Mouse (Mus musculus): ENCODE results near the gene Hnrnpk. TPM values are rescaled to one million over a fixed set of nuclear protein-coding genes. Genes with fewer than 3 reads are reported as not detected.
"Not testable (repeated sequence)": the region's sequence is repeated elsewhere in the genome, so short reads cannot be mapped to it uniquely, and the experiment has no call there.

Gene Hnrnpk
- 1,049 and 1,178 TPM in 2 replicates for polyA plus RNA-seq (2015; fragmentation: Nextera tagmentation; extraction: Ambion mirVana)

DNA sequence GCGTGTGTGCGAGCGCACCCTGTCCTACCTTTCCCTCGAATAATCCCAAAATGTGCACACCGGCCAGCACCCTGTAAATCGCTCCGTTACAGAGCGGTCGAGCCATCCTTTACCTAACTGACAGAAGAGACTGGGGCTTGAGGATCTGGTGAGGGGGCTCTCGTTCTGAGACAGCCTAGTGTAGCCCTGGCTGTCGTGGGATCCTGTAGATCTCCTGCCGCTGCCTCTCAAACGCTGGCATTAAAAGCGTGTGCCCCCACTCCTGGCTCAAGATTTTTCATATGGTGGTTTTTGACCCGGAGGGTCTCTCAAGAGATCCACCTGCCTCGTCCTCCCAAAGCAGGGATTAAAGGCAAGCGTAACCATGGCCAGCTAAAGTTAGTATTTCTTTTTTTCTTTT, at the start of gene Hnrnpk:
Hnrnpk (minus strand) TSS at position 101 of the 400 bp plus-strand sequence.
- H3K9ac ChIP-seq (ENCODE audit: low read depth, low read length) = peak within 1 kb of the TSS; percentile 100
- not testable (repeated sequence) for H3K36me3 ChIP-seq (ENCODE audit: insufficient read depth, low read length); DNase-seq (ENCODE audit: low spot score); H3K4me1 ChIP-seq (replicated peaks; ENCODE audit: insufficient read depth, low read length); ATAC-seq (replicated peaks; ENCODE audit: low FRiP score, low read depth); H3K9me3 ChIP-seq (replicated peaks; ENCODE audit: low read length); H3K27me3 ChIP-seq (ENCODE audit: insufficient read depth, low read length)
- peak within 1 kb of the TSS; percentile 84 for H3K4me3 ChIP-seq (replicated peaks; ENCODE audit: low read depth, low read length)
- WGBS = 6% methylated on average over 17 of the region's 17 CpGs
- H3K27ac ChIP-seq = peak within 1 kb of the TSS; percentile 93
- peak within 1 kb of the TSS; percentile 63 for H3K4me2 ChIP-seq (ENCODE audit: low read length)

DNA sequence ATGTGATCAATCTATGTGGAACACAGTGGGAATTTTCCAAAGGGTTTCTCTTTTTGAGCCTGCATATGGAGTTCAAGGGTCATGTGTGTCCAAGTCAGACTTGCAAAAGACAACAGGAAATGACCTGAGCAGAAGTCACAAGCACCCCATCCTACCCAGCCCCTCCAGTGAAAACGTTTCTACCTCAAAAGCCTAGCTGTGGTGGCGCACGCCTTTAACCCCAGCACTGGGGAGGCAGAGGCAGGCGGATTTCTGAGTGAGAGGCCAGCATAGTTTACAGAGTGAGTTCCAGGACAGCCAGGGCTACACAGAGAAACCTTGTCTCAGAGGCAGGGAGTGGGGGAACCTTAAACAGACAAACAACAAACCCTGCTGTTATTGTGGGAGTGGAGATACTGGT, 49.1 kb upstream of the Hnrnpk start:
- 69% methylated on average over 4 of the region's 4 CpGs for WGBS
- H3K27ac ChIP-seq = no peak overlapping the region
- no peak overlapping the region for H3K4me3 ChIP-seq (replicated peaks; ENCODE audit: low read depth, low read length)
- no peak overlapping the region for H3K4me2 ChIP-seq (ENCODE audit: low read length)
- ATAC-seq (replicated peaks; ENCODE audit: low FRiP score, low read depth) = no peak
- H3K27me3 ChIP-seq (ENCODE audit: insufficient read depth, low read length) = no peaks in the 10 kb centered on the region
- H3K9ac ChIP-seq (ENCODE audit: low read depth, low read length) = no peak overlapping the region
- no peak for DNase-seq (ENCODE audit: low spot score)
- no peak for TF ChIP-seq CTCF (IDR thresholded peaks at IDR 0.05; ENCODE audit: low read depth)
- H3K36me3 ChIP-seq (ENCODE audit: insufficient read depth, low read length) = no peaks in the 10 kb centered on the region
- H3K4me1 ChIP-seq (replicated peaks; ENCODE audit: insufficient read depth, low read length) = no peaks in the 10 kb centered on the region
- H3K9me3 ChIP-seq (replicated peaks; ENCODE audit: low read length) = no peaks in the 10 kb centered on the region

DNA sequence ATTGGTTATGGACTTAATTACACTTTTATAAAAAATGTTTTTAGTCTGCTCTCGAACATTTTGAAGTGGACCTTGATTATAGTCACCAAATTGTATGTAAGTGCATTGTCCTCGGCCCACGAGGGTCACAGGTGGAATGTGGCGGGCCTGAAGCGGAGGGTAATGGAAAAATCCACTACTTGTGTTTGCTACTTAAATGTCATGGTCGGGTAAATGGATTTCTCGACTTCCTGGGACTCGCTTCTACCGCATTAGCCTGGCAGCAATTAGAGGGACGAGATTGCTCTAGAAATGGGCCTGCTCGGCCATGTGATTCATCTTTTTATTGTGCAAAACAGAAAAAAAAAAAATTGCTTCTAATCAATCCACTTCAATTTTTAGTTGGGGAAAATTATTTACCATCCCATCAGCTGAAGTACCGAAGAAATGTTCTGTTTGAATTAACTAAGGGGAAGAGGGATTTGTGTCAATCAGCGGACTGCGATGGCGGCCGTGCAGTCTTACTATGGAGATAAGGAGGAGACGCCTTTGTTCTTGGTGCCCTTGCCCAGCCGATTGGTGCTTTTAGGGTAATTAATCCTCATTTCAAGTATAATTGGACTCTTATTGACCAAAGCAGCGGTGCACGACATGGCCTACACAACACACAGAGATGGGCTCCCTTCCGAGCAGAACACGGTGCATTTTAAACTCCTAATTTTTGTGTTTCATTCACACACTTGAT, 47.5 kb upstream of the Hnrnpk start:
- ATAC-seq (replicated peaks; ENCODE audit: low FRiP score, low read depth) (no peak), DNase-seq (ENCODE audit: low spot score) (no peak)
- H3K9ac ChIP-seq (ENCODE audit: low read depth, low read length) = no peak overlapping the region
- H3K4me3 ChIP-seq (replicated peaks; ENCODE audit: low read depth, low read length) = no peak overlapping the region
- no peak overlapping the region for H3K4me2 ChIP-seq (ENCODE audit: low read length)
- TF ChIP-seq CTCF (IDR thresholded peaks at IDR 0.05; ENCODE audit: low read depth) = no peak
- whole genome bisulfite sequencing = 69% methylated on average over 22 of the region's 22 CpGs
- H3K36me3 ChIP-seq (ENCODE audit: insufficient read depth, low read length) = no peaks in the 10 kb centered on the region
- no peak overlapping the region for H3K27ac ChIP-seq
- no peaks in the 10 kb centered on the region for H3K9me3 ChIP-seq (replicated peaks; ENCODE audit: low read length)
- no peaks in the 10 kb centered on the region for H3K27me3 ChIP-seq (ENCODE audit: insufficient read depth, low read length)
- no peaks in the 10 kb centered on the region for H3K4me1 ChIP-seq (replicated peaks; ENCODE audit: insufficient read depth, low read length)

GRCm38 (mm10) chr13:58446541-58446940, 43.4 kb upstream of the Hnrnpk start:
- no peak for TF ChIP-seq CTCF (IDR thresholded peaks at IDR 0.05; ENCODE audit: low read depth)
- no peak overlapping the region for H3K4me2 ChIP-seq (ENCODE audit: low read length)
- no peaks in the 10 kb centered on the region for H3K36me3 ChIP-seq (ENCODE audit: insufficient read depth, low read length)
- H3K9me3 ChIP-seq (replicated peaks; ENCODE audit: low read length) = no peaks in the 10 kb centered on the region
- no peak for ATAC-seq (replicated peaks; ENCODE audit: low FRiP score, low read depth)
- H3K27me3 ChIP-seq (ENCODE audit: insufficient read depth, low read length) = no peaks in the 10 kb centered on the region
- H3K27ac ChIP-seq = no peak overlapping the region
- 86% methylated on average over 2 of the region's 2 CpGs for WGBS
- DNase-seq (ENCODE audit: low spot score) = no peak
- no peak overlapping the region for H3K9ac ChIP-seq (ENCODE audit: low read depth, low read length)
- H3K4me1 ChIP-seq (replicated peaks; ENCODE audit: insufficient read depth, low read length) = no peaks in the 10 kb centered on the region
- H3K4me3 ChIP-seq (replicated peaks; ENCODE audit: low read depth, low read length) = no peak overlapping the region

DNA sequence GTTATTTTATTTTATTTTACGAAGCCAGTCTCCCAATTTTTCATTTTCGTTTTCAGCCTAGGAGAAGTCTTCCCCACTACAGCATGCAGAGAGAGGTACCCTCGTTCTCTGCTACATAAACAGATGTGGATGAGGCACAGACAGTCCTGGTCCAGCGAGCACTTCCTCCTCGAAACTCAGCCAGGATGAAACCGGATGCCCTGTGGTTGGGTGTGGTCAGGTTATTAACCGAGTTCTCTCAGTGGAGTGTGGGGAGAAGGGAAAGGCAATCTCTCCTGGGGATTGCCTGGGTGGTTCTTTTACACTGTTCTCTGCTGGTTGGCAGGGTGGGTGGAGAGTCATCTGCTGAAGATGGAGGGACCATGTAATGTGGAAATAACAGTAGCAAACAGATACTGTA, 40.6 kb upstream of the Hnrnpk start:
- ATAC-seq (replicated peaks; ENCODE audit: low FRiP score, low read depth) (peak; percentile 29; the same call in 1 of the 2 replicates), DNase-seq (ENCODE audit: low spot score) (peak; percentile 52)
- H3K9me3 ChIP-seq (replicated peaks; ENCODE audit: low read length) = no peaks in the 10 kb centered on the region
- H3K27ac ChIP-seq = no peak overlapping the region
- no peak overlapping the region for H3K4me2 ChIP-seq (ENCODE audit: low read length)
- no peak overlapping the region for H3K9ac ChIP-seq (ENCODE audit: low read depth, low read length)
- H3K4me1 ChIP-seq (replicated peaks; ENCODE audit: insufficient read depth, low read length) = no peaks in the 10 kb centered on the region
- WGBS = 23% methylated on average over 7 of the region's 7 CpGs
- H3K4me3 ChIP-seq (replicated peaks; ENCODE audit: low read depth, low read length) = no peak overlapping the region
- no peak for TF ChIP-seq CTCF (IDR thresholded peaks at IDR 0.05; ENCODE audit: low read depth)
- H3K27me3 ChIP-seq (ENCODE audit: insufficient read depth, low read length) = no peaks in the 10 kb centered on the region
- no peaks in the 10 kb centered on the region for H3K36me3 ChIP-seq (ENCODE audit: insufficient read depth, low read length)

- Histone ChIP-seq H3K27ac (no peak overlapping the region), H3K4me3 (replicated peaks; ENCODE audit: low read depth, low read length) (no peak overlapping the region), H3K27me3 (ENCODE audit: insufficient read depth, low read length) (no peaks in the 10 kb centered on the region), H3K4me1 (replicated peaks; ENCODE audit: insufficient read depth, low read length) (no peaks in the 10 kb centered on the region), H3K9me3 (replicated peaks; ENCODE audit: low read length) (no peaks in the 10 kb centered on the region), H3K4me2 (ENCODE audit: low read length) (no peak overlapping the region), H3K36me3 (ENCODE audit: insufficient read depth, low read length) (no peaks in the 10 kb centered on the region), H3K9ac (ENCODE audit: low read depth, low read length) (no peak overlapping the region)
- ATAC-seq (replicated peaks; ENCODE audit: low FRiP score, low read depth) (no peak), DNase-seq (ENCODE audit: low spot score) (no peak)
- 62% methylated on average over 4 of the region's 4 CpGs for WGBS
- TF ChIP-seq CTCF (IDR thresholded peaks at IDR 0.05; ENCODE audit: low read depth) = no peak
Observed at GRCm38 (mm10) chr13:58443326-58443725, 40.2 kb upstream of the Hnrnpk start.

DNA sequence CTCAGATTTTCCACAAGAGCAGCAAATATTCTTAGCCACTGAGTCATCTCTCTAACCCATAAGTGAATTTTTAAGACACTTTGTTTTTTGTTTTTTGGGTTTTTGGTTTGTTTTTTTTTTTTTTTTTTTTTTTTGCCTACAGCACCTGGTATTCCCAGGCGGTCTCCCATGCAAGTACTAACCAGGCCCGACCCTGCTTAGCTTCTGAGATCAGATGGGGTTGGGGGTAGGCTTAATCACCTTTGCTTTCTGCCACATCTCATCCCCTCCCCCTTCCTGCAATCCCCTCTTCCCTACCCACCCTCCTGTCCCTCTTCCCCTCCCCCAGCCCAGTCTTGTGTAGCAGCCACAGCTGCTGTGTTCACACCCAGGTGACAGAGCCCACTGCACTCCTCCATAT, 36.6 kb upstream of the Hnrnpk start:
- 59% methylated on average over 2 of the region's 2 CpGs for WGBS
- no peaks in the 10 kb centered on the region for H3K4me1 ChIP-seq (replicated peaks; ENCODE audit: insufficient read depth, low read length)

More for the DNA sequence above, 36.6 kb upstream of the Hnrnpk start:
- no peak for ATAC-seq (replicated peaks; ENCODE audit: low FRiP score, low read depth)
- Histone ChIP-seq H3K9ac (ENCODE audit: low read depth, low read length) (no peak overlapping the region), H3K4me2 (ENCODE audit: low read length) (no peak overlapping the region), H3K27ac (no peak overlapping the region), H3K36me3 (ENCODE audit: insufficient read depth, low read length) (no peaks in the 10 kb centered on the region), H3K4me3 (replicated peaks; ENCODE audit: low read depth, low read length) (no peak overlapping the region), H3K27me3 (ENCODE audit: insufficient read depth, low read length) (no peaks in the 10 kb centered on the region), H3K9me3 (replicated peaks; ENCODE audit: low read length) (no peaks in the 10 kb centered on the region)
- no peak for DNase-seq (ENCODE audit: low spot score)
- TF ChIP-seq CTCF (IDR thresholded peaks at IDR 0.05; ENCODE audit: low read depth) = no peak

All from kidney, postnatal 0 days (tissue).